Mouse (Mus musculus) thymus, adult 2 months (tissue): ENCODE results near the gene Sh3d21. TPM values are rescaled to one million over a fixed set of nuclear protein-coding genes. Genes with fewer than 3 reads are reported as not detected.
A peak's percentile ranks its signal among the peaks of the same experiment; 100 is the strongest.

ENCODE experiments used
- DNase-seq: peaks from one replicate; pipeline ENCODE4 v3.0.0; 2021
- H3K27ac ChIP-seq: fragments of 200-500 bp; 2 replicates; pipeline ENCODE4 v1.5.1; 2012; ENCODE audit warnings: low read length, control low read depth; ENCODE audit not compliant: control insufficient read depth, insufficient read depth
- H3K27me3 ChIP-seq: fragments of 200-500 bp; 2 replicates; pipeline ENCODE4 v1.6.1; 2012; ENCODE audit warnings: mild to moderate bottlenecking, low read length, moderate library complexity, mixed read lengths; ENCODE audit not compliant: control insufficient read depth, insufficient read depth
- H3K36me3 ChIP-seq: fragments of 200-500 bp; 2 replicates; pipeline ENCODE4 v1.6.1; 2012; ENCODE audit warnings: mild to moderate bottlenecking, low read length, moderate library complexity; ENCODE audit not compliant: control insufficient read depth, insufficient read depth
- H3K4me1 ChIP-seq: fragments of 200-500 bp; replicated peaks from 2 replicates; pipeline ENCODE4 v1.6.1; 2012; ENCODE audit warnings: low read length; ENCODE audit not compliant: control insufficient read depth, insufficient read depth
- H3K4me3 ChIP-seq: fragments of 200-500 bp; 2 replicates; pipeline ENCODE4 v1.5.1; 2012; ENCODE audit warnings: mild to moderate bottlenecking, low read length, control low read depth, moderate library complexity; ENCODE audit not compliant: control insufficient read depth, insufficient read depth
- CTCF ChIP-seq: fragments of 200-500 bp; IDR thresholded peaks from 2 replicates; pipeline ENCODE4 v1.5.1; 2012; ENCODE audit warnings: mild to moderate bottlenecking, control low read depth, low read length, moderate library complexity, borderline replicate concordance; ENCODE audit not compliant: control insufficient read depth, poor library complexity, insufficient read depth; ENCODE audit errors: extremely low read depth
- POLR2A ChIP-seq: fragments of 200-500 bp; IDR thresholded peaks from 2 replicates; pipeline ENCODE4 v1.6.1; 2012; ENCODE audit warnings: mild to moderate bottlenecking, low read length, control low read depth, moderate library complexity; ENCODE audit not compliant: control insufficient read depth, poor library complexity, insufficient read depth; ENCODE audit errors: extremely low read depth
- WGBS: fragments of 180-500 bp; shearing (Covaris S2); methylation state at CpG from one replicate; pipeline ENCODE4 v1.1.7; 2018; 5-methylcytosine and 5-hydroxymethylcytosine counted together
- polyA plus RNA-seq: library from polyadenylated mRNA; depleted of rRNA; stranded (reverse); fragments of >200 nt; gene quantifications from 2 replicates; pipeline ENCODE4 v1.2.3, GENCODE M21; 2012

Gene Sh3d21
- polyA plus RNA-seq, 1 experiment: 1.2 TPM

DNA sequence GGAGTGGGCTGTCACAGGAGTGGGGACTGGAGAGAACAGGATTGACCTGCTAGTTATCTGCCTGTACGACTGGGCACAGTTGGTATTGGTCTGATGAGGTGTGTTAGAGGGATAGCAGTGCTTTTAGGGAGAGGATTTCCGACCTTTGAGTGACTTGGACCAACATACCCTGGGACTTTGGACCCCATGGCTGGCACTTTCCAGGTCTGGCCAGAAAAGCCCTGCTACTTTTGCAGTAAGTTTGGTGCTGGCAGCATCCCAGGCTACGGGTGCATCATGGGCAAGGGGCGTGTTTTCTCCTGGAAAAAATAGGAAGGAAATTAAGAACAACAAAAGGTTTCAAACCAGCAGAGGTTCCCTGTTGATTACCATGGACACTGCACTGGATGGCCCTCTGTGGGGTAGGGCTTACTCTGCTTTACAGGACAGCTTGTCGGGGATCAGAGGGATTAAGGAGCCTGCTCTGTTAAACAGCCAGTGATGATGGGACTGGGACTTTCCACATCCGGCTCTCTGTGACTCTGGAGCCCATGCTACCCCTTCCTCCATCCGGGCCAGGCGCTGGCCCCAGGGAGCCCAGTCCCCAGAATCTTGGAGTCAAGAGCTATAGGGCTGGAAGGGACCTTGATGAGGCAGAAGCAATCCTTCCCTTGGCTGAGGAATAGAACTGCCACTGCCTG is 55.1 kb downstream of the Sh3d21 start:
- no peak for DNase-seq
- H3K27me3 ChIP-seq: no peaks in the 10 kb centered on the region
- no peaks in the 10 kb centered on the region for H3K36me3 ChIP-seq
- TF ChIP-seq CTCF (no peak), POLR2A (no peak)
- 85% methylated on average over 8 of the region's 8 CpGs for WGBS
- H3K4me3 ChIP-seq: no peak overlapping the region
- H3K27ac ChIP-seq: no peak overlapping the region
- H3K4me1 ChIP-seq: peaks cover 27% of the 10 kb centered on the region

GRCm38 (mm10) chr4:126105131-126105783 is 58.0 kb downstream of the Sh3d21 start:
- WGBS: 90% methylated on average over 7 of the region's 7 CpGs
- no peaks in the 10 kb centered on the region for H3K27me3 ChIP-seq
- peaks cover 20% of the 10 kb centered on the region for H3K4me1 ChIP-seq
- H3K27ac ChIP-seq: no peak overlapping the region
- H3K36me3 ChIP-seq: no peaks in the 10 kb centered on the region
- no peak for TF ChIP-seq POLR2A
- TF ChIP-seq CTCF: no peak
- DNase-seq: no peak
- H3K4me3 ChIP-seq: no peak overlapping the region

GRCm38 (mm10) chr4:126104261-126105075 is 58.8 kb downstream of the Sh3d21 start:
- Histone ChIP-seq H3K27ac (peak overlapping the region; percentile 2; the same call in 1 of the 2 replicates), H3K36me3 (no peaks in the 10 kb centered on the region), H3K4me1 (peaks cover 12% of the 10 kb centered on the region), H3K27me3 (no peaks in the 10 kb centered on the region), H3K4me3 (peak overlapping the region; percentile 72)
- TF ChIP-seq POLR2A (no peak), CTCF (no peak)
- DNase-seq: no peak
- 2% methylated on average over 34 of the region's 34 CpGs for WGBS

GRCm38 (mm10) chr4:126103590-126104068 is 59.7 kb downstream of the Sh3d21 start, which contains the start of gene Stk40:
Stk40 (plus strand) TSS chr4:126103957.
- H3K27ac ChIP-seq: peak within 1 kb of the TSS; percentile 33; the same call in 1 of the 2 replicates
- no peaks in the 10 kb centered on the region for H3K27me3 ChIP-seq
- 2% methylated on average over 34 of the region's 34 CpGs for WGBS
- peak; percentile 95 for DNase-seq
- H3K36me3 ChIP-seq: no peaks in the 10 kb centered on the region
- H3K4me3 ChIP-seq: peak within 1 kb of the TSS; percentile 72
- TF ChIP-seq POLR2A (peak; percentile 85), CTCF (peak; percentile 65; the same call in 1 of the 2 replicates)
- peaks cover 12% of the 10 kb centered on the region for H3K4me1 ChIP-seq

DNA sequence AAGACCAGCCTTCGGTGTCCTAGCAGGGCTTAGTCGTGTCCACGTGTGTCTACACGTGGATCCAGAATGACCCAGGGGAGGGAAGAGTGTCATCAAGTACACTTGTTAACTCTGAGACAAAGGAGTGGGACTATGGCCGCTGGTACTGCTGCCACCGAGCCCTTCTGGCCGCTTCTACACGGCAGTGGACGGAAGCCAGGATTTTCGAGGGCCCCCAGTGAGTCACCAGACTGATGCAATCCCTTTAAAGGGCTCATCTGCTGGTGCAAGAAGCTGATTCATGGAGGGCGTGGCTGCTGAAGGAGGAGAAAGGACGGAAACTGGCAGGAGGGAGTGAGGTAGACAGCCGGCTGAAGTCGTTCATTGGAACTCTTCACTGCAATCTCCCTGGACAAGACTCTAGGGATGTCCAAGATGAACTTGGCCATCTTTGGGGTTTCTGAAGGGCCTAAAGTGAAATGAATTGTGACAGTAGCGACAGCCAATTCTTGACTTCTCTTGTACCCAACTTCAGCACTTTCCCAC is 60.2 kb downstream of the Sh3d21 start:
- H3K27me3 ChIP-seq: no peaks in the 10 kb centered on the region
- no peak for TF ChIP-seq CTCF
- TF ChIP-seq POLR2A: no peak
- peak overlapping the region; percentile 47 for H3K4me3 ChIP-seq
- no peaks in the 10 kb centered on the region for H3K36me3 ChIP-seq
- DNase-seq: peak; percentile 54
- H3K4me1 ChIP-seq: peaks cover 12% of the 10 kb centered on the region
- peak overlapping the region; percentile 33; the same call in 1 of the 2 replicates for H3K27ac ChIP-seq
- WGBS: 2% methylated on average over 15 of the region's 15 CpGs

DNA sequence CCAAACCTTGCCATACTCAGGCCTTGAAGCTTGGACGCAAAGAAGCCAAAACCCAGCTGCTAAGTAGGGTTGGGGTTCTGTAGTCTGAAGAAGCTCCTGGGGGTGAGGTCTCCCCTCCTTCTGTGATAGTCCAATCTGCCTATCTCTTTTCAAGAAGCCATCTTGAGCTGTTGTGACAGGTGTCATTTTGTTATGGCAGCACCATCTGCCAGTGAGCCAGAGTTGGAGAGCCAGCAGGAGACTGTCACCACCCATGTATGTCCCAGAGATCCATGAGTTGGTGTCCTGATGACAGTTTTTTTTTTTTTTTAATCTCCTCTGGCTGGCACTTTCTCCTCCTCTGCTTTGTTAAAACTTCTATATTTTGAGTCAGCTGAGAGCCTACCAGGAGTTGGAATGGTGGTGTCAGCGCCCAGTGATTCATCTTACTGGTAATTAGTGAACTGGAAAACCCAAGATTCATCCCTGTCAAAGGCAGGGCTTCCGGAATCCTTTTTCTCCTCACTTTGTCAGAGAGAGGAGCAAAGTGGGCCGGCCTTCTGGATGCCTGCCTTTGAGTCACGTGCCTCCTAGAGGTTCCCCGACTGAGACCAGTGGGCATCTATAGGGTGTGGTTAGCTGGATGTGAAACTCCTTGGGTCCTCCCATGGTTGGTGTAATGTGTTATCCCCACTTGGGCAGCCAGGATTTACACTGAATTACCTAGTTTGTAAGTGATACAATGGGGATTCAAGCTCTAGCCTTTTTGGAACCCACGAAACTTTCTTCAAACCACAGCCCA is 61.0 kb downstream of the Sh3d21 start:
- DNase-seq: no peak
- H3K27ac ChIP-seq: no peak overlapping the region
- H3K27me3 ChIP-seq: no peaks in the 10 kb centered on the region
- 81% methylated on average over 7 of the region's 7 CpGs for WGBS
- TF ChIP-seq CTCF: no peak
- TF ChIP-seq POLR2A: no peak
- H3K4me3 ChIP-seq: no peak overlapping the region
- peaks cover 16% of the 10 kb centered on the region for H3K4me1 ChIP-seq
- no peaks in the 10 kb centered on the region for H3K36me3 ChIP-seq
